ENCODE assay signal across 11 mouse cellular contexts in genomic region chr4:83265926-83266692, GRCm38 (mm10). TPM values are rescaled to one million over a fixed set of nuclear protein-coding genes. Genes with fewer than 3 reads are reported as not detected.
DNase-seq lines count a peak whose midpoint lies in the region; ATAC-seq and TF ChIP-seq lines count a peak whose summit lies in the region.
"Had no signal": no experiment of that assay in that cellular context is flagged by ENCODE, and none has a peak within 500 bp of the region (broad histone marks: within the 10 kb centered on the region; RNA-seq: fewer than 3 reads in every experiment).

No protein-coding gene starts in this region.

- no peak for TF ChIP-seq CTCF in lung, postnatal 0 days (IDR thresholded peaks at IDR 0.05)

- ATAC-seq in forebrain, embryonic 16.5 days: no peak
- no peak for ATAC-seq in lung, embryonic 15.5 days (ENCODE audit: borderline replicate concordance, extremely low read depth, low FRiP score, low TSS enrichment)
- no peak for ATAC-seq in lung, postnatal 0 days
- peak; percentile 70 for ATAC-seq in common myeloid progenitor, adult 5-6 weeks (replicated peaks; ENCODE audit: low read depth, poor library complexity, severe bottlenecking)
- no peak for ATAC-seq in erythroid progenitor cell, adult 5-6 weeks (replicated peaks; ENCODE audit: low FRiP score, poor library complexity, severe bottlenecking)

- H3K4me2 ChIP-seq in forebrain, embryonic 16.5 days (ENCODE audit: low read length): no peak overlapping the region
- peak overlapping the region; percentile 1; the same call in 1 of the 2 replicates for H3K4me2 ChIP-seq in lung, embryonic 15.5 days
- H3K4me2 ChIP-seq in lung, postnatal 0 days (replicated peaks; ENCODE audit: low read depth, low read length): no peak overlapping the region
- H3K4me2 ChIP-seq: embryonic facial prominence, embryonic 13.5 days had no signal

- H3K36me3 ChIP-seq in forebrain, embryonic 10.5 days (replicated peaks): no peaks in the 10 kb centered on the region
- H3K36me3 ChIP-seq in forebrain, embryonic 16.5 days (ENCODE audit: control insufficient read depth, insufficient read depth): no peaks in the 10 kb centered on the region
- H3K36me3 ChIP-seq in lung, embryonic 15.5 days: no peaks in the 10 kb centered on the region
- no peaks in the 10 kb centered on the region for H3K36me3 ChIP-seq in lung, postnatal 0 days (ENCODE audit: insufficient read depth, low read length)
- H3K36me3 ChIP-seq: embryonic facial prominence, embryonic 13.5 days had no signal

- H3K4me3 ChIP-seq in forebrain, embryonic 10.5 days: no peak overlapping the region
- no peak overlapping the region for H3K4me3 ChIP-seq in forebrain, embryonic 16.5 days (replicated peaks; ENCODE audit: low read length)
- no peak overlapping the region for H3K4me3 ChIP-seq in lung, embryonic 15.5 days
- no peak overlapping the region for H3K4me3 ChIP-seq in lung, postnatal 0 days (ENCODE audit: low read depth, low read length)
- H3K4me3 ChIP-seq: embryonic facial prominence, embryonic 13.5 days had no signal

- H3K9ac ChIP-seq in forebrain, embryonic 16.5 days (replicated peaks; ENCODE audit: low read depth, low read length): no peak overlapping the region
- H3K9ac ChIP-seq in lung, embryonic 15.5 days: no peak overlapping the region
- no peak overlapping the region for H3K9ac ChIP-seq in lung, postnatal 0 days (replicated peaks; ENCODE audit: low read depth)
- H3K9ac ChIP-seq: embryonic facial prominence, embryonic 13.5 days had no signal

- WGBS in forebrain, embryonic 10.5 days: 86% methylated on average over 14 of the region's 14 CpGs
- WGBS in forebrain, embryonic 16.5 days: 74% methylated on average over 14 of the region's 14 CpGs
- 65% methylated on average over 14 of the region's 14 CpGs for WGBS in lung, embryonic 15.5 days
- WGBS in lung, postnatal 0 days: 67% methylated on average over 14 of the region's 14 CpGs

- H3K27me3 ChIP-seq in forebrain, embryonic 10.5 days (ENCODE audit: poor library complexity, severe bottlenecking): no peaks in the 10 kb centered on the region
- H3K27me3 ChIP-seq in forebrain, embryonic 16.5 days (replicated peaks; ENCODE audit: control insufficient read depth, insufficient read depth, low read length): no peaks in the 10 kb centered on the region
- no peaks in the 10 kb centered on the region for H3K27me3 ChIP-seq in lung, embryonic 15.5 days
- no peaks in the 10 kb centered on the region for H3K27me3 ChIP-seq in lung, postnatal 0 days (replicated peaks; ENCODE audit: insufficient read depth, low read length)
- H3K27me3 ChIP-seq: embryonic facial prominence, embryonic 13.5 days had no signal

- H3K9me3 ChIP-seq in forebrain, embryonic 10.5 days: no peaks in the 10 kb centered on the region
- no peaks in the 10 kb centered on the region for H3K9me3 ChIP-seq in forebrain, embryonic 16.5 days (ENCODE audit: control insufficient read depth, low read length)
- H3K9me3 ChIP-seq in lung, embryonic 15.5 days: no peaks in the 10 kb centered on the region
- no peaks in the 10 kb centered on the region for H3K9me3 ChIP-seq in lung, postnatal 0 days (ENCODE audit: low read length)
- H3K9me3 ChIP-seq: embryonic facial prominence, embryonic 13.5 days had no signal

- H3K27ac ChIP-seq in forebrain, embryonic 10.5 days: peak overlapping the region; percentile 56; the same call in 1 of the 2 replicates
- H3K27ac ChIP-seq in forebrain, embryonic 16.5 days (ENCODE audit: low read length): no peak overlapping the region
- no peak overlapping the region for H3K27ac ChIP-seq in lung, embryonic 15.5 days
- no peak overlapping the region for H3K27ac ChIP-seq in lung, postnatal 0 days (ENCODE audit: low read length)
- H3K27ac ChIP-seq: embryonic facial prominence, embryonic 13.5 days had no signal

- peaks cover 27% of the 10 kb centered on the region for H3K4me1 ChIP-seq in forebrain, embryonic 10.5 days
- H3K4me1 ChIP-seq in forebrain, embryonic 16.5 days (replicated peaks; ENCODE audit: control insufficient read depth, insufficient read depth, low read length): no peaks in the 10 kb centered on the region
- no peaks in the 10 kb centered on the region for H3K4me1 ChIP-seq in lung, embryonic 15.5 days
- H3K4me1 ChIP-seq in lung, postnatal 0 days (ENCODE audit: insufficient read depth, low read depth, low read length): peaks cover 3% of the 10 kb centered on the region; the same call in 1 of the 2 replicates
- H3K4me1 ChIP-seq: embryonic facial prominence, embryonic 13.5 days had no signal

- no peak for DNase-seq in forebrain, embryonic 10.5 days (ENCODE audit: extremely low spot score, low spot score)
- no peak for DNase-seq in lung, postnatal 0 days (ENCODE audit: low spot score)
- DNase-seq in naive thymus-derived CD4-positive, alpha-beta T cell, adult 2 months (ENCODE audit: low read depth): peak; percentile 38
- DNase-seq in testis, postnatal 14 days (ENCODE audit: low spot score): no peak
- DNase-seq: cerebellum, adult 11 months; gastrocnemius, postnatal 10 days had no signal

- no peak for TF ChIP-seq EP300 in lung, postnatal 0 days (IDR thresholded peaks at IDR 0.05)

RNA-seq across cellular contexts. Expression of gene Ttc39b, which starts 57.9 kb away (rescaled TPM):
- 1.7 and 3.1 TPM in 2 replicates for polyA plus RNA-seq in forebrain, embryonic 10.5 days (2016; fragmentation: Nextera tagmentation; extraction: Ambion mirVana)
- polyA plus RNA-seq in forebrain, embryonic 16.5 days (2015; fragmentation: Nextera tagmentation; extraction: Ambion mirVana): 12.1 and 12.6 TPM in 2 replicates
- polyA plus RNA-seq in lung, embryonic 15.5 days (2015; fragmentation: Nextera tagmentation; extraction: Ambion mirVana): 3.3 and 3.9 TPM in 2 replicates
- 6.7 and 7.5 TPM in 2 replicates for polyA plus RNA-seq in lung, postnatal 0 days (2015; fragmentation: Nextera tagmentation; extraction: Ambion mirVana)
- total RNA-seq in common myeloid progenitor, adult 5-6 weeks (2017): 1.5 and 5.8 TPM in 2 replicates
- total RNA-seq in erythroid progenitor cell, adult 5-6 weeks (2015; ENCODE audit: low replicate concordance): 0.84 and 1.1 TPM in 2 replicates
- total RNA-seq in erythroid progenitor cell, adult 5-6 weeks (2017; ENCODE audit: low replicate concordance): 1.0 and 1.4 TPM in 2 replicates
